Mouse (Mus musculus) left cerebral cortex, postnatal 25 days (tissue): ENCODE measurements around the gene 4932415D10Rik. TPM values are rescaled to one million over a fixed set of nuclear protein-coding genes. Genes with fewer than 3 reads are reported as not detected.

Experiments used
- DNase-seq, 2 experiments: peaks; one replicate each; pipeline ENCODE4 v3.0.0; 2022; ENCODE audit warnings: low spot score in 2 of 2, mixed read lengths in 1 of 2
- intact Hi-C: fragments of 180-260 bp; cut with DNase I; formaldehyde crosslinking; loops from one replicate; pipeline ENCODE4 v1.15.1; 2025
- total RNA-seq, 2 experiments: library from RNA; stranded (reverse); gene quantifications; 2 replicates each; pipeline ENCODE4 v1.2.3; 2021

4932415D10Rik gene
- total RNA-seq, result not detected

- no peak for DNase-seq
- intact Hi-C loops, result no loop called here
These were observed at the start of gene 4932415D10Rik for GRCm38 (mm10) chr10:82316482-82316881. Gene 4932415D10Rik, minus strand, starts transcription at chr10:82316582.

GRCm38 (mm10) chr10:82361911-82362310, 45.5 kb upstream of the 4932415D10Rik start:
- intact Hi-C loops, result no loop called here
- no peak for DNase-seq

- no peak for DNase-seq
- intact Hi-C loops, result loop anchor here (2.0 kb wide), 1 partner anchor 115 kb away; the partner anchor contains the start of gene Zfp938
These were observed 39.0 kb upstream of the 4932415D10Rik start for GRCm38 (mm10) chr10:82355401-82355800.

- intact Hi-C loops, result loop anchor here (2.0 kb wide), 1 partner anchor 114 kb away; the partner anchor contains the start of gene Zfp938
- DNase-seq, result peak; percentile 87 to 94
These were observed 38.0 kb upstream of the 4932415D10Rik start, which contains the start of gene Gm4924 for GRCm38 (mm10) chr10:82354083-82355010. Gene Gm4924, plus strand, starts transcription at chr10:82354255.

- DNase-seq, result no peak
- intact Hi-C loops, result no loop called here
These were observed 13.4 kb upstream of the 4932415D10Rik start for GRCm38 (mm10) chr10:82329826-82330225.

GRCm38 (mm10) chr10:82320134-82320533, 3.8 kb upstream of the 4932415D10Rik start:
- intact Hi-C loops, result no loop called here
- DNase-seq, result peak in 1 of 2 experiments; percentile 1

GRCm38 (mm10) chr10:82296440-82296839, 19.9 kb downstream of the 4932415D10Rik start:
- DNase-seq, result peak in 1 of 2 experiments; percentile 1
- intact Hi-C loops, result no loop called here

- no peak for DNase-seq
- intact Hi-C loops, result no loop called here
These were observed 59.1 kb downstream of the 4932415D10Rik start for GRCm38 (mm10) chr10:82257331-82257730.

GRCm38 (mm10) chr10:82245021-82245420, 71.4 kb downstream of the 4932415D10Rik start:
- DNase-seq, result no peak
- intact Hi-C loops, result no loop called here

GRCm38 (mm10) chr10:82241401-82241788, 75.0 kb downstream of the 4932415D10Rik start:
- DNase-seq, result no peak
- intact Hi-C loops, result loop anchor here (2.0 kb wide), 1 partner anchor 113 kb away; the partner anchor contains the start of gene Gm4924

GRCm38 (mm10) chr10:82240742-82241400, 75.5 kb downstream of the 4932415D10Rik start, which contains the start of gene Zfp938:
Gene Zfp938, minus strand, starts transcription at chr10:82241280.
- peak; percentile 83 to 94 for DNase-seq
- intact Hi-C loops, result loop anchor here (2.0 kb wide), 1 partner anchor 114 kb away; the partner anchor contains the start of gene Gm4924

Other genes with a start within 250 kb of the 4932415D10Rik start
- gene BC024063, start 233.2 kb downstream of the 4932415D10Rik start, total RNA-seq, result 1 to 10 TPM; 7.9 to 8.6 TPM
- 10 to 100 TPM in 1 of 2 experiments, 1 to 10 TPM in 1; 9.2 to 10.4 TPM for gene AU041133, start 188.6 kb downstream of the 4932415D10Rik start, total RNA-seq
- gene Zfp938, start 75.3 kb downstream of the 4932415D10Rik start, total RNA-seq, result 10 to 100 TPM; 21.7 to 22.3 TPM
- 1 to 10 TPM; 7.0 to 8.4 TPM for gene Gm4924, start 37.7 kb upstream of the 4932415D10Rik start, total RNA-seq
- gene Gm1553, start 176.0 kb upstream of the 4932415D10Rik start, total RNA-seq, result not detected